In genomic region chr6:108844771-108845170, GRCm38 (mm10) we compare ENCODE assay signal across 25 mouse cellular contexts. TPM values are rescaled to one million over a fixed set of nuclear protein-coding genes. Genes with fewer than 3 reads are reported as not detected.
DNase-seq lines count a peak whose midpoint lies in the region; ATAC-seq and TF ChIP-seq lines count a peak whose summit lies in the region.
"Had no signal": no experiment of that assay in that cellular context is flagged by ENCODE, and none has a peak within 500 bp of the region (broad histone marks: within the 10 kb centered on the region; RNA-seq: fewer than 3 reads in every experiment).

No protein-coding gene starts in this region.

- H3K4me2 ChIP-seq in neural tube, embryonic 15.5 days, result no peak overlapping the region
- H3K4me2 ChIP-seq in myocyte (ENCODE audit: low read depth), result peak overlapping the region; percentile 49
- H3K4me2 ChIP-seq: embryonic facial prominence, embryonic 13.5 days; embryonic facial prominence, embryonic 15.5 days; forebrain, embryonic 12.5 days had no signal

- intact Hi-C loops in heart, postnatal 10 days (cut with DNase I), result no loop called here

- no peaks in the 10 kb centered on the region for H3K9me3 ChIP-seq in neural tube, embryonic 15.5 days (replicated peaks)
- H3K9me3 ChIP-seq: embryonic facial prominence, embryonic 13.5 days; embryonic facial prominence, embryonic 15.5 days; forebrain, embryonic 10.5 days; forebrain, embryonic 12.5 days; G1E had no signal

- TF ChIP-seq POLR2A in myocyte (IDR thresholded peaks at IDR 0.05; ENCODE audit: insufficient read length, low read depth), result no peak

- no peaks in the 10 kb centered on the region for H3K4me1 ChIP-seq in neural tube, embryonic 15.5 days
- H3K4me1 ChIP-seq: embryonic facial prominence, embryonic 13.5 days; embryonic facial prominence, embryonic 15.5 days; forebrain, embryonic 10.5 days; forebrain, embryonic 12.5 days had no signal

- ATAC-seq in neural tube, embryonic 15.5 days (ENCODE audit: low FRiP score), result peak; percentile 11; the same call in 1 of the 2 replicates
- ATAC-seq: forebrain, embryonic 14.5 days; forebrain, embryonic 16.5 days; Patski had no signal

- H3K4me3 ChIP-seq in neural tube, embryonic 15.5 days (replicated peaks), result no peak overlapping the region
- no peak overlapping the region for H3K4me3 ChIP-seq in myocyte
- H3K4me3 ChIP-seq: embryonic facial prominence, embryonic 13.5 days; embryonic facial prominence, embryonic 15.5 days; erythroblast, embryonic 14.5 days; forebrain, embryonic 10.5 days; forebrain, embryonic 12.5 days had no signal

- DNase-seq in heart, adult 11 months, result peak; percentile 87
- DNase-seq in heart, postnatal 10 days, result no peak
- no peak for DNase-seq in neural tube, embryonic 10.5 days (ENCODE audit: extremely low spot score, low spot score)
- no peak for DNase-seq in B cell, adult 2 months
- DNase-seq: adrenal gland, adult 8-10 months; adrenal gland, postnatal 14 days; adrenal gland, postnatal 36 days; cerebellum, adult 11 months; cerebellum, adult 18-20 months; cerebellum, adult 8-10 months; cerebellum, adult 9-11 months; cerebellum, postnatal 14 days; cerebellum, postnatal 36 days; embryo, embryonic 11 days had no signal

- no peak overlapping the region for H3K27ac ChIP-seq in neural tube, embryonic 15.5 days (replicated peaks)
- H3K27ac ChIP-seq: embryonic facial prominence, embryonic 13.5 days; embryonic facial prominence, embryonic 15.5 days; forebrain, embryonic 10.5 days; forebrain, embryonic 12.5 days had no signal

- H3K79me2 ChIP-seq in myocyte (ENCODE audit: control insufficient read depth, insufficient read depth), result no peaks in the 10 kb centered on the region

- H3K36me3 ChIP-seq in neural tube, embryonic 15.5 days, result peaks cover 26% of the 10 kb centered on the region
- H3K36me3 ChIP-seq in myocyte (ENCODE audit: control insufficient read depth, insufficient read depth), result peaks cover 30% of the 10 kb centered on the region

- H3K27me3 ChIP-seq in neural tube, embryonic 15.5 days (replicated peaks), result no peaks in the 10 kb centered on the region
- no peaks in the 10 kb centered on the region for H3K27me3 ChIP-seq in myocyte (ENCODE audit: control insufficient read depth, insufficient read depth, insufficient read length)
- H3K27me3 ChIP-seq: embryonic facial prominence, embryonic 13.5 days; embryonic facial prominence, embryonic 15.5 days; forebrain, embryonic 12.5 days; Patski had no signal

- no peak overlapping the region for H3K9ac ChIP-seq in neural tube, embryonic 15.5 days (replicated peaks)
- H3K9ac ChIP-seq: embryonic facial prominence, embryonic 13.5 days; embryonic facial prominence, embryonic 15.5 days; forebrain, embryonic 12.5 days had no signal

- WGBS in neural tube, embryonic 15.5 days, result 85% methylated on average over 7 of the region's 7 CpGs

- H3ac ChIP-seq in myocyte (ENCODE audit: control insufficient read depth, insufficient read length), result no peak overlapping the region

TF ChIP-seq in myocyte, 11 proteins besides CTCF, POLR2A, EP300 and RAD21:
- TF ChIP-seq SRF (IDR thresholded peaks at IDR 0.05; ENCODE audit: control insufficient read depth, insufficient read length, low read depth), result no peak
- TF ChIP-seq REST (IDR thresholded peaks at IDR 0.05; ENCODE audit: insufficient read depth, insufficient read length), result no peak
- TF ChIP-seq E2F4 (IDR thresholded peaks at IDR 0.05; ENCODE audit: insufficient read depth), result no peak
- no peak for TF ChIP-seq MYOG (IDR thresholded peaks at IDR 0.05; ENCODE audit: control insufficient read depth in 1 of 3, insufficient read depth in 1 of 3, insufficient read length in 2 of 3, low read depth in 2 of 3)
- no peak for TF ChIP-seq MYOD1 (IDR thresholded peaks at IDR 0.05; ENCODE audit: control insufficient read depth in 1 of 3, insufficient read length in 2 of 3, low read depth in 2 of 3)
- no peak for TF ChIP-seq POLR2AphosphoS2 (IDR thresholded peaks at IDR 0.05; ENCODE audit: insufficient read length, low read depth)
- no peak for TF ChIP-seq TCF3 (IDR thresholded peaks at IDR 0.05; ENCODE audit: insufficient read length, low read depth)

RNA-seq across cellular contexts. Expression of gene Edem1, which starts 16.3 kb away (rescaled TPM):
- total RNA-seq in heart, postnatal 10 days (2021), result 10 to 100 TPM; 15.8 to 22.0 TPM
- polyA plus RNA-seq in neural tube, embryonic 15.5 days (2015; fragmentation: Nextera tagmentation; extraction: Ambion mirVana), result 5.3 and 11.6 TPM in 2 replicates
- 15.4 TPM for polyA plus RNA-seq in myocyte (2012; fragmentation: generic; extraction: Trizol)
